Mouse (Mus musculus): ENCODE measurements around the gene Inpp4b. TPM values are rescaled to one million over a fixed set of nuclear protein-coding genes. Genes with fewer than 3 reads are reported as not detected.

The Inpp4b gene
- polyA plus RNA-seq, 1 experiment: 0.02 TPM

DNA sequence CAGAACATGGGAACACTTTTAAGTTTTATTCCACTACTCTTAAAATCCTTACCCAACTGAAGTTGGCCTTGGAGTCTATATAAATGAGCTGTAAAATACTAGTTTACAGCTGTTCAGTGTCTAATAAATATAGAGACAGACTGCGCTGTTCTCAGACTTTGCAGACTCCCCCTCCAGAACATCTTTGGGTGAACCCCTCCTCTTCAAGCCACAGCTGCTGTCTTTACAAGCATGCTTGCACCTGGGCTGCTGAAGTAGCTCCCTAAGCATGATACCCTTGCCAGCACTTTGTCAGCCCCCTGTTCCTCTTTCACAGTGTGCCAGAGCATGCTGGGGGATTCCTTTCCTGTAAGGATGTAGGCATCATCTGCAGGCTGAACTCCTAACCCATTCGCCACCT, 272.2 kb downstream of the Inpp4b start:
- no peak overlapping the region for H3K4me3 ChIP-seq (ENCODE audit: insufficient read depth, poor library complexity, severe bottlenecking)
- H3ac ChIP-seq (ENCODE audit: control insufficient read depth, insufficient read length, low read depth): no peak overlapping the region
- H3K79me3 ChIP-seq (ENCODE audit: low read depth): no peaks in the 10 kb centered on the region
- H3K36me3 ChIP-seq (ENCODE audit: control insufficient read depth, insufficient read depth): no peaks in the 10 kb centered on the region
- TF ChIP-seq MYOG (IDR thresholded peaks at IDR 0.05; ENCODE audit: control insufficient read depth, extremely low read depth, insufficient read length): no peak
- TF ChIP-seq USF1 (IDR thresholded peaks at IDR 0.05; ENCODE audit: low read depth): no peak
- no peak for TF ChIP-seq MAX (IDR thresholded peaks at IDR 0.05)
- no peak for TF ChIP-seq MYOD1 (IDR thresholded peaks at IDR 0.05; ENCODE audit: control insufficient read depth, insufficient read length, low read depth)
- TF ChIP-seq CEBPB (IDR thresholded peaks at IDR 0.05; ENCODE audit: low read depth): no peak
- TF ChIP-seq FOSL1 (IDR thresholded peaks at IDR 0.05; ENCODE audit: insufficient read depth, low read length, poor library complexity, severe bottlenecking): no peak
- TF ChIP-seq CTCF (IDR thresholded peaks at IDR 0.05; ENCODE audit: control insufficient read depth, insufficient read depth, insufficient read length): no peak
- no peaks in the 10 kb centered on the region for H3K79me2 ChIP-seq (ENCODE audit: control insufficient read depth, insufficient read depth)
- H3K27me3 ChIP-seq (ENCODE audit: control insufficient read depth, insufficient read depth, insufficient read length): no peaks in the 10 kb centered on the region

DNA sequence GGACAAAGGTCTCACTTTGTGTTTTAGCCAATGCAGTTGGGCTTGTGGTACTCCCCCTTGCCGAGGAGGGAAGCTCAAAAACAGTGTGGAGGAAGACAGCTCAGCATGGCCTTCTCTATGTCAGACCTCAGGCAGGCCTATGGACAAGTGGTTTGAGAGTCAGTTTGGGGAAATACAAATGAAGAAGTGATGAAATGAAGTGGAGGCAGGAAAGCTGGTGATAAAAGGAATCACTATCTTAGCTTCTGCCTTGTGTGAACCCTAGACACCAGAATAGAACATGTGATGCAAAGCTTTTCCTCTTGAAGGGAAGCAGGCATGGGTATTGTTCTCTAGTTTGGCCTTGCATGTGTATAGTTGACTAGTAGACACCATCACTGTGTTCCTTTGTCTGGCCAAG, 273.2 kb downstream of the Inpp4b start:
- Histone ChIP-seq H3K79me3 (ENCODE audit: low read depth) (no peaks in the 10 kb centered on the region), H3K79me2 (ENCODE audit: control insufficient read depth, insufficient read depth) (no peaks in the 10 kb centered on the region), H3K36me3 (ENCODE audit: control insufficient read depth, insufficient read depth) (no peaks in the 10 kb centered on the region), H3K4me3 (ENCODE audit: insufficient read depth, poor library complexity, severe bottlenecking) (no peak overlapping the region), H3K27me3 (ENCODE audit: control insufficient read depth, insufficient read depth, insufficient read length) (no peaks in the 10 kb centered on the region), H3ac (ENCODE audit: control insufficient read depth, insufficient read length, low read depth) (no peak overlapping the region)
- no peak for TF ChIP-seq MAX (IDR thresholded peaks at IDR 0.05)
- TF ChIP-seq CTCF (IDR thresholded peaks at IDR 0.05; ENCODE audit: control insufficient read depth, insufficient read depth, insufficient read length): no peak
- TF ChIP-seq MYOD1 (IDR thresholded peaks at IDR 0.05; ENCODE audit: control insufficient read depth, insufficient read length, low read depth): no peak
- TF ChIP-seq MYOG (IDR thresholded peaks at IDR 0.05; ENCODE audit: control insufficient read depth, extremely low read depth, insufficient read length): no peak
- TF ChIP-seq USF1 (IDR thresholded peaks at IDR 0.05; ENCODE audit: low read depth): no peak
- TF ChIP-seq CEBPB (IDR thresholded peaks at IDR 0.05; ENCODE audit: low read depth): no peak
- TF ChIP-seq FOSL1 (IDR thresholded peaks at IDR 0.05; ENCODE audit: insufficient read depth, low read length, poor library complexity, severe bottlenecking): no peak

DNA sequence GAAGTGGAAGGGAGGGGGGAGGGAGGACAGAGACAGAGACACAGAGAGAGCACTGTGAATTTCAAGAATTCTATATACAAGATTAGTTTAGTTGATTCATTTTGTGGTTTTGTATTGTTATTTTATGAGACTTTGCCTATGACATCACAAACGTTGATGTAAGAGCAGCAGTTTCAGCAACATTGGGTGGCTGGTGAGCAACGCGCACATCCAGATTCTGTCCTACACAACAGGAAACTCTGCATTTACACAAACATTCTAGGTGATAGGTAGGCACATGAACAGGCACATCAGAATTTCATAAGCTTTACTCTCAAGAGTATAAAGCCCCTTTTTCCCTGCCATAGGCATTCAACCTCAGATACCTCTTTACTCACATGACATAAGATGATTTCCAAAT, 276.6 kb downstream of the Inpp4b start:
- TF ChIP-seq USF1 (IDR thresholded peaks at IDR 0.05; ENCODE audit: low read depth) (no peak), FOSL1 (IDR thresholded peaks at IDR 0.05; ENCODE audit: insufficient read depth, low read length, poor library complexity, severe bottlenecking) (no peak), MYOD1 (IDR thresholded peaks at IDR 0.05; ENCODE audit: control insufficient read depth, insufficient read length, low read depth) (no peak), CEBPB (IDR thresholded peaks at IDR 0.05; ENCODE audit: low read depth) (no peak)
- no peaks in the 10 kb centered on the region for H3K36me3 ChIP-seq (ENCODE audit: control insufficient read depth, insufficient read depth)
- no peaks in the 10 kb centered on the region for H3K79me2 ChIP-seq (ENCODE audit: control insufficient read depth, insufficient read depth)
- H3K27me3 ChIP-seq (ENCODE audit: control insufficient read depth, insufficient read depth, insufficient read length): no peaks in the 10 kb centered on the region
- H3K4me3 ChIP-seq (ENCODE audit: insufficient read depth, poor library complexity, severe bottlenecking): no peak overlapping the region
- H3ac ChIP-seq (ENCODE audit: control insufficient read depth, insufficient read length, low read depth): no peak overlapping the region
- no peaks in the 10 kb centered on the region for H3K79me3 ChIP-seq (ENCODE audit: low read depth)

- H3K36me3 ChIP-seq (ENCODE audit: control insufficient read depth, insufficient read depth): no peaks in the 10 kb centered on the region
- TF ChIP-seq MAX (IDR thresholded peaks at IDR 0.05): no peak
- no peak for TF ChIP-seq FOSL1 (IDR thresholded peaks at IDR 0.05; ENCODE audit: insufficient read depth, low read length, poor library complexity, severe bottlenecking)
- TF ChIP-seq CTCF (IDR thresholded peaks at IDR 0.05; ENCODE audit: control insufficient read depth, insufficient read depth, insufficient read length): no peak
- no peak for TF ChIP-seq MYOG (IDR thresholded peaks at IDR 0.05; ENCODE audit: control insufficient read depth, extremely low read depth, insufficient read length)
- no peak for TF ChIP-seq MYOD1 (IDR thresholded peaks at IDR 0.05; ENCODE audit: control insufficient read depth, insufficient read length, low read depth)
- TF ChIP-seq CEBPB (IDR thresholded peaks at IDR 0.05; ENCODE audit: low read depth): no peak
- no peak for TF ChIP-seq USF1 (IDR thresholded peaks at IDR 0.05; ENCODE audit: low read depth)
- no peak overlapping the region for H3K4me3 ChIP-seq (ENCODE audit: insufficient read depth, poor library complexity, severe bottlenecking)
- no peaks in the 10 kb centered on the region for H3K27me3 ChIP-seq (ENCODE audit: control insufficient read depth, insufficient read depth, insufficient read length)
- H3K79me2 ChIP-seq (ENCODE audit: control insufficient read depth, insufficient read depth): no peaks in the 10 kb centered on the region
- H3ac ChIP-seq (ENCODE audit: control insufficient read depth, insufficient read length, low read depth): no peak overlapping the region
- no peaks in the 10 kb centered on the region for H3K79me3 ChIP-seq (ENCODE audit: low read depth)
Measured at GRCm38 (mm10) chr8:81635015-81635414, 292.7 kb downstream of the Inpp4b start.

- no peaks in the 10 kb centered on the region for H3K27me3 ChIP-seq (ENCODE audit: control insufficient read depth, insufficient read depth, insufficient read length)
- H3K4me3 ChIP-seq (ENCODE audit: insufficient read depth, poor library complexity, severe bottlenecking): no peak overlapping the region
- TF ChIP-seq MYOD1 (IDR thresholded peaks at IDR 0.05; ENCODE audit: control insufficient read depth, insufficient read length, low read depth) (no peak), MYOG (IDR thresholded peaks at IDR 0.05; ENCODE audit: control insufficient read depth, extremely low read depth, insufficient read length) (no peak), FOSL1 (IDR thresholded peaks at IDR 0.05; ENCODE audit: insufficient read depth, low read length, poor library complexity, severe bottlenecking) (no peak), USF1 (IDR thresholded peaks at IDR 0.05; ENCODE audit: low read depth) (no peak), MAX (IDR thresholded peaks at IDR 0.05) (no peak), CEBPB (IDR thresholded peaks at IDR 0.05; ENCODE audit: low read depth) (no peak), CTCF (IDR thresholded peaks at IDR 0.05; ENCODE audit: control insufficient read depth, insufficient read depth, insufficient read length) (no peak)
- H3K79me3 ChIP-seq (ENCODE audit: low read depth): no peaks in the 10 kb centered on the region
- H3ac ChIP-seq (ENCODE audit: control insufficient read depth, insufficient read length, low read depth): no peak overlapping the region
- H3K79me2 ChIP-seq (ENCODE audit: control insufficient read depth, insufficient read depth): no peaks in the 10 kb centered on the region
- H3K36me3 ChIP-seq (ENCODE audit: control insufficient read depth, insufficient read depth): no peaks in the 10 kb centered on the region
Measured at GRCm38 (mm10) chr8:81635912-81636583, 293.7 kb downstream of the Inpp4b start.

- no peaks in the 10 kb centered on the region for H3K36me3 ChIP-seq (ENCODE audit: control insufficient read depth, insufficient read depth)
- TF ChIP-seq MYOG (IDR thresholded peaks at IDR 0.05; ENCODE audit: control insufficient read depth, extremely low read depth, insufficient read length) (no peak), CTCF (IDR thresholded peaks at IDR 0.05; ENCODE audit: control insufficient read depth, insufficient read depth, insufficient read length) (no peak)
- no peaks in the 10 kb centered on the region for H3K79me3 ChIP-seq (ENCODE audit: low read depth)
- no peaks in the 10 kb centered on the region for H3K79me2 ChIP-seq (ENCODE audit: control insufficient read depth, insufficient read depth)
- no peak overlapping the region for H3ac ChIP-seq (ENCODE audit: control insufficient read depth, insufficient read length, low read depth)
- H3K27me3 ChIP-seq (ENCODE audit: control insufficient read depth, insufficient read depth, insufficient read length): no peaks in the 10 kb centered on the region
- no peak overlapping the region for H3K4me3 ChIP-seq (ENCODE audit: insufficient read depth, poor library complexity, severe bottlenecking)
Measured at GRCm38 (mm10) chr8:81638478-81638877, 296.1 kb downstream of the Inpp4b start.

All from C2C12 (cell line).